Mouse (Mus musculus) MEL (cell line): ENCODE measurements around the gene St6galnac3. TPM values are rescaled to one million over a fixed set of nuclear protein-coding genes. Genes with fewer than 3 reads are reported as not detected.

Experiments
- DNase-seq: peaks from one replicate; pipeline ENCODE4 v3.0.0; 2011; ENCODE audit warnings: low read depth, low spot score
- H3K27ac ChIP-seq: 2 replicates; pipeline ENCODE4 v1.5.1; 2012; ENCODE audit warnings: low read depth, mild to moderate bottlenecking, control low read depth, low read length, moderate library complexity; ENCODE audit not compliant: control insufficient read depth
- H3K27me3 ChIP-seq, 2 experiments: fragments of 150-350 bp in 1 of 2; sonication (generic) in 1 of 2; 2 replicates each; pipeline ENCODE4 v1.6.1; 2012; ENCODE audit warnings: low read length in 2 of 2, mild to moderate bottlenecking in 2 of 2, improper control_type of control experiment in 1 of 2, moderate library complexity in 1 of 2; ENCODE audit not compliant: insufficient read depth in 2 of 2, control insufficient read depth in 1 of 2
- H3K36me3 ChIP-seq, 2 experiments: 2 replicates each; pipeline ENCODE4 v1.6.1; 2012 to 2014; ENCODE audit warnings: low read length in 2 of 2, improper control_type of control experiment in 1 of 2, inconsistent platforms in 1 of 2, mild to moderate bottlenecking in 1 of 2; ENCODE audit not compliant: insufficient read depth in 2 of 2, control insufficient read depth in 1 of 2
- H3K4me1 ChIP-seq, 2 experiments: fragments of 150-350 bp in 1 of 2; sonication (generic) in 1 of 2; 2 replicates each; pipeline ENCODE4 v1.6.1; 2012; ENCODE audit warnings: low read length in 2 of 2, improper control_type of control experiment in 1 of 2, mild to moderate bottlenecking in 1 of 2; ENCODE audit not compliant: insufficient read depth in 2 of 2, control insufficient read depth in 1 of 2
- H3K4me3 ChIP-seq, 2 experiments: fragments of 150-350 bp in 1 of 2; sonication (generic) in 1 of 2; 2 replicates each; pipeline ENCODE4 v1.5.1; 2012; ENCODE audit warnings: low read depth in 2 of 2, low read length in 2 of 2, mild to moderate bottlenecking in 2 of 2, moderate library complexity in 2 of 2, control low read depth in 1 of 2, improper control_type of control experiment in 1 of 2; ENCODE audit not compliant: control insufficient read depth in 1 of 2, insufficient read depth in 1 of 2
- H3K79me2 ChIP-seq: 2 replicates; pipeline ENCODE4 v1.6.1; 2012; ENCODE audit warnings: mild to moderate bottlenecking, low read length, moderate library complexity; ENCODE audit not compliant: control insufficient read depth, poor library complexity, insufficient read depth
- H3K9ac ChIP-seq: 2 replicates; pipeline ENCODE4 v1.6.1; 2012; ENCODE audit warnings: low read depth, mild to moderate bottlenecking, control low read depth, low read length, moderate library complexity; ENCODE audit not compliant: control insufficient read depth, poor library complexity, severe bottlenecking
- H3K9me3 ChIP-seq: fragments of 150-350 bp; sonication (generic); replicated peaks from 2 replicates; pipeline ENCODE4 v1.6.1; 2012; ENCODE audit warnings: mild to moderate bottlenecking, low read length, improper control_type of control experiment, moderate library complexity; ENCODE audit not compliant: insufficient read depth
- CHD1 ChIP-seq: IDR thresholded peaks from 2 replicates; pipeline ENCODE4 v1.6.1; 2012; ENCODE audit warnings: low read depth, mild to moderate bottlenecking, inconsistent platforms, low read length, improper control_type of control experiment
- CHD2 ChIP-seq: IDR thresholded peaks from 2 replicates; pipeline ENCODE4 v1.6.1; 2011; ENCODE audit warnings: low read length, improper control_type of control experiment
- E2F4 ChIP-seq: IDR thresholded peaks from 2 replicates; pipeline ENCODE4 v1.6.1; 2011; ENCODE audit warnings: low read depth, low read length, improper control_type of control experiment, borderline replicate concordance
- ETS1 ChIP-seq: IDR thresholded peaks from 2 replicates; pipeline ENCODE4 v1.6.1; 2012; ENCODE audit warnings: low read depth, mild to moderate bottlenecking, inconsistent platforms, low read length, improper control_type of control experiment, moderate library complexity
- GATA1 ChIP-seq: IDR thresholded peaks from 2 replicates; pipeline ENCODE4 v1.6.1; 2011; ENCODE audit warnings: low read depth, low read length, improper control_type of control experiment
- HCFC1 ChIP-seq: IDR thresholded peaks from 2 replicates; pipeline ENCODE4 v1.6.1; 2012; ENCODE audit warnings: low read depth, mild to moderate bottlenecking, inconsistent platforms, low read length, improper control_type of control experiment, moderate library complexity
- KAT2A ChIP-seq: conservative IDR thresholded peaks from 2 replicates; pipeline ENCODE4 v1.6.1; 2012; ENCODE audit warnings: low read depth, low read length, improper control_type of control experiment, inconsistent platforms
- MAX ChIP-seq: IDR thresholded peaks from 2 replicates; pipeline ENCODE4 v1.6.1; 2011; ENCODE audit warnings: low read length, improper control_type of control experiment
- MAZ ChIP-seq: IDR thresholded peaks from 2 replicates; pipeline ENCODE4 v1.6.1; 2012; ENCODE audit warnings: low read depth, mild to moderate bottlenecking, inconsistent platforms, low read length, improper control_type of control experiment
- MEF2A ChIP-seq: IDR thresholded peaks from 2 replicates; pipeline ENCODE4 v1.6.1; 2014; ENCODE audit warnings: low read depth, mild to moderate bottlenecking, inconsistent platforms, low read length, improper control_type of control experiment; ENCODE audit not compliant: poor library complexity, insufficient replicate concordance, severe bottlenecking; ENCODE audit errors: extremely low read depth
- MXI1 ChIP-seq: IDR thresholded peaks from 2 replicates; pipeline ENCODE4 v1.6.1; 2011; ENCODE audit warnings: mild to moderate bottlenecking, low read depth, low read length, improper control_type of control experiment
- MYB ChIP-seq: IDR thresholded peaks from 2 replicates; pipeline ENCODE4 v1.6.1; 2011; ENCODE audit warnings: mild to moderate bottlenecking, low read depth, low read length, improper control_type of control experiment
- MYC ChIP-seq: IDR thresholded peaks from 2 replicates; pipeline ENCODE4 v1.6.1; 2011; ENCODE audit warnings: low read depth, mild to moderate bottlenecking, low read length, improper control_type of control experiment, moderate library complexity
- POLR2A ChIP-seq, 2 experiments: IDR thresholded peaks; 2 replicates each; pipeline ENCODE4 v1.6.1; 2011 to 2012; ENCODE audit warnings: low read length in 2 of 2, mild to moderate bottlenecking in 2 of 2, control low read depth in 1 of 2, improper control_type of control experiment in 1 of 2, low read depth in 1 of 2, moderate library complexity in 1 of 2; ENCODE audit not compliant: control insufficient read depth in 1 of 2, insufficient read depth in 1 of 2, poor library complexity in 1 of 2
- POLR2AphosphoS2 ChIP-seq: IDR thresholded peaks from 2 replicates; pipeline ENCODE4 v1.6.1; 2011; ENCODE audit warnings: low read length, improper control_type of control experiment
- RAD21 ChIP-seq: IDR thresholded peaks from 2 replicates; pipeline ENCODE4 v1.6.1; 2011; ENCODE audit warnings: mild to moderate bottlenecking, low read depth, low read length, improper control_type of control experiment
- RCOR1 ChIP-seq: IDR thresholded peaks from 2 replicates; pipeline ENCODE4 v1.6.1; 2012; ENCODE audit warnings: low read depth, mild to moderate bottlenecking, inconsistent platforms, low read length, improper control_type of control experiment
- SIN3A ChIP-seq: IDR thresholded peaks from 2 replicates; pipeline ENCODE4 v1.6.1; 2012; ENCODE audit warnings: low read length, improper control_type of control experiment, inconsistent platforms
- SMC3 ChIP-seq: IDR thresholded peaks from 2 replicates; pipeline ENCODE4 v1.6.1; 2011; ENCODE audit warnings: low read depth, low read length, improper control_type of control experiment
- TAL1 ChIP-seq: IDR thresholded peaks from 2 replicates; pipeline ENCODE4 v1.6.1; 2012; ENCODE audit warnings: mild to moderate bottlenecking, inconsistent platforms, low read length, moderate library complexity, mixed read lengths
- TBP ChIP-seq: IDR thresholded peaks from 2 replicates; pipeline ENCODE4 v1.8.0; 2011; ENCODE audit warnings: low read depth, low read length, improper control_type of control experiment
- UBTF ChIP-seq: IDR thresholded peaks from 2 replicates; pipeline ENCODE4 v1.6.1; 2012; ENCODE audit warnings: low read depth, mild to moderate bottlenecking, inconsistent platforms, low read length, improper control_type of control experiment, moderate library complexity, borderline replicate concordance; ENCODE audit not compliant: insufficient read depth
- USF1 ChIP-seq: IDR thresholded peaks from 2 replicates; pipeline ENCODE4 v1.6.1; 2014; ENCODE audit warnings: low read depth, mild to moderate bottlenecking, inconsistent platforms, low read length, improper control_type of control experiment, moderate library complexity
- USF2 ChIP-seq, 2 experiments: IDR thresholded peaks; 2 replicates each; pipeline ENCODE4 v1.6.1; 2011 to 2012; ENCODE audit warnings: improper control_type of control experiment in 2 of 2, low read length in 2 of 2, borderline replicate concordance in 1 of 2, inconsistent platforms in 1 of 2, low read depth in 1 of 2, mild to moderate bottlenecking in 1 of 2; ENCODE audit not compliant: insufficient read depth in 1 of 2
- ZC3H11A ChIP-seq: IDR thresholded peaks from 2 replicates; pipeline ENCODE4 v1.6.1; 2012; ENCODE audit warnings: low read depth, mild to moderate bottlenecking, inconsistent platforms, low read length, improper control_type of control experiment
- ZKSCAN1 ChIP-seq: IDR thresholded peaks from 2 replicates; pipeline ENCODE4 v1.6.1; 2012; ENCODE audit warnings: low read depth, mild to moderate bottlenecking, inconsistent platforms, low read length, improper control_type of control experiment, moderate library complexity
- ZMIZ1 ChIP-seq: IDR thresholded peaks from 2 replicates; pipeline ENCODE4 v1.6.1; 2012; ENCODE audit warnings: low read depth, mild to moderate bottlenecking, inconsistent platforms, low read length, improper control_type of control experiment, moderate library complexity
- ZNF384 ChIP-seq: IDR thresholded peaks from 2 replicates; pipeline ENCODE4 v1.6.1; 2012; ENCODE audit warnings: low read depth, mild to moderate bottlenecking, inconsistent platforms, low read length, improper control_type of control experiment
- polyA plus RNA-seq, 2 experiments: library from polyadenylated mRNA; stranded (reverse) in 1 of 2; unstranded in 1 of 2; fragments of >175 nt in 1 of 2; fragments of >200 nt in 1 of 2; gene quantifications; 2 replicates each; pipeline versions ENCODE4 v1.2.1 to v1.2.4; 2012; ENCODE audit warnings: low replicate concordance in 2 of 2, low read depth in 1 of 2; ENCODE audit not compliant: insufficient read length in 2 of 2, insufficient read depth in 1 of 2, missing spikeins in 1 of 2
- total RNA-seq: library from RNA; depleted of rRNA; stranded (reverse); fragments of 300-350 nt; gene quantifications from 2 replicates; pipeline ENCODE4 v1.2.3, GENCODE M21; 2012

Gene St6galnac3
- total and polyA plus RNA-seq, 3 experiments, result 7.8 to 11.4 TPM; not detected in 1

DNA sequence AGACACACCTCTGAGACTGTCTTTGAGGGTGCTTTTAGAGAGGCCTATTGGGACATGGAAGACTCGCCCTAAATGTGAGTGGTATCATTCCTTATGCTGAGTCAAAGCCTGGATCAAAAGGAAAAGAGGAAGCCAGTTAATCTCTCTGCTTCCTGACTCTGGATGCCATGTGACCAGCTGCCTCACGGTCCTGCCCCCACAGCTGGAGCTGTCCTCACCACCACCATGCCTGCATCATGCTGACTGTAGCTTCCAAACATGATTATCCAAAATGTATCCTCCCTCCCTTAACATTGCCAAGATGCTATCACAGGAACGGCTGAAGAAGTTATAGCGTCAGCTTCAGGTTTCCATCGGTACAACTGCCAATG lies 244.4 kb downstream of the St6galnac3 start:
- no peaks in the 10 kb centered on the region for H3K79me2 ChIP-seq
- peaks cover 0 to 15% of the 10 kb centered on the region in 2 experiments; a peak in 2 of 4 replicates for H3K36me3 ChIP-seq
- peak overlapping the region; percentile 11 to 23 for H3K4me3 ChIP-seq
- TF ChIP-seq KAT2A, result no peak
- no peak for TF ChIP-seq SMC3
- peak; percentile 80 for TF ChIP-seq MXI1
- peak; percentile 67; the same call in 1 of the 2 replicates for TF ChIP-seq MYC
- TF ChIP-seq USF1, result peak; percentile 90
- peak; percentile 70; the same call in 1 of the 2 replicates for TF ChIP-seq SIN3A
- TF ChIP-seq CHD1, result no peak
- peak in 1 of 2 experiments; percentile 49; a peak in 1 of 4 replicates for TF ChIP-seq USF2 (IDR thresholded peaks at IDR 0.05; ENCODE audit: borderline replicate concordance in 1 of 2, insufficient read depth in 1 of 2, low read depth in 1 of 2, low read length in 2 of 2)
- no peak for TF ChIP-seq ZC3H11A
- TF ChIP-seq CHD2, result no peak
- TF ChIP-seq MAX, result peak; percentile 81
- no peak for TF ChIP-seq POLR2AphosphoS2
- peak in 1 of 2 experiments; percentile 36; a peak in 1 of 4 replicates for TF ChIP-seq POLR2A (IDR thresholded peaks at IDR 0.05; ENCODE audit: control insufficient read depth in 1 of 2, insufficient read depth in 1 of 2, low read depth in 1 of 2, low read length in 2 of 2, poor library complexity in 1 of 2)
- no peak for TF ChIP-seq TAL1
- TF ChIP-seq GATA1, result peak; percentile 1; the same call in 1 of the 2 replicates
- peak; percentile 60 for TF ChIP-seq ETS1
- no peak for TF ChIP-seq UBTF
- TF ChIP-seq RCOR1, result 0 out of 2 replicates have a peak, but pooled peaks have one; percentile 10
- DNase-seq, result peak; percentile 75
- H3K27me3 ChIP-seq, result no peaks in the 10 kb centered on the region
- peak overlapping the region; percentile 4; the same call in 1 of the 2 replicates for H3K9ac ChIP-seq
- H3K9me3 ChIP-seq, result no peaks in the 10 kb centered on the region
- peaks cover 6 to 18% of the 10 kb centered on the region in 2 experiments for H3K4me1 ChIP-seq
- H3K27ac ChIP-seq, result peak overlapping the region; percentile 41

DNA sequence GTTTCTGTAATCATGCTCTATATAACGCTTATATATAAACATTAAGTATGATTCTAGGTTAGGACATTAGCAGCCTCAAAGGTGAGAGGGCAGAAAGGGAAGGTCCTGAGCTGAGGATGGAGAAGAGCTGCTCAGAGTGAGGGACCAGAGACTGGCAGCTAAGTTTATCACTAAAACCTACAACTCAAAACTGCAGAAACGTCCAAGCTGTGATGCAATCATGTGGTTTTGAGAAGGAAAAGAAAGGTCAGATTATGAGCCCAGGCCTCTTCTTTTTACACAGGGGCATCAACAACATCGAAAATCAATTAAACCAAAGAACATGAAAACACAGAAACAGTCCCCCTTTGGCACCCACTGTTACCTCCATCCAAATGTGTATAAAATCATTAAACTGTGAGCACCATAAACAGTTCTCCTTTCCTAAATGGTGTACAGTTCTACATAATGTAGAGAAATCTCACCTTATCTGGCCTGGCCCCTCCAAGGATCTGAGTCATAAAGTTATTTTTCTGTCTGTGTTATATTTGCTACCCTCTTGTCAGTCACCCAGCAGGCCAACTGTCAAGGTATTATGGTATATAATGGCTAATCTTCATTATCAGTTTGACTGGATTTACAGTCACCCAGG lies 244.9 kb downstream of the St6galnac3 start:
- no peak for DNase-seq
- H3K9me3 ChIP-seq, result no peaks in the 10 kb centered on the region
- H3K79me2 ChIP-seq, result no peaks in the 10 kb centered on the region
- H3K27ac ChIP-seq, result peak overlapping the region; percentile 41
- H3K9ac ChIP-seq, result no peak overlapping the region
- H3K4me1 ChIP-seq, result peaks cover 6 to 18% of the 10 kb centered on the region in 2 experiments
- H3K27me3 ChIP-seq, result no peaks in the 10 kb centered on the region
- no peak overlapping the region for H3K4me3 ChIP-seq
- peaks cover 0 to 15% of the 10 kb centered on the region in 2 experiments; a peak in 2 of 4 replicates for H3K36me3 ChIP-seq
- TF ChIP-seq MAX (no peak), UBTF (no peak), GATA1 (0 out of 2 replicates have a peak, but pooled peaks have one; percentile 34), MXI1 (no peak), POLR2A (IDR thresholded peaks at IDR 0.05; ENCODE audit: control insufficient read depth in 1 of 2, insufficient read depth in 1 of 2, low read depth in 1 of 2, low read length in 2 of 2, poor library complexity in 1 of 2) (no peak), RAD21 (no peak), SIN3A (peak; percentile 13; the same call in 1 of the 2 replicates), TBP (no peak), MAZ (no peak), ZNF384 (no peak), CHD2 (no peak), MYB (peak; percentile 28; the same call in 1 of the 2 replicates), RCOR1 (peak; percentile 63), HCFC1 (no peak), ZMIZ1 (no peak), ZKSCAN1 (no peak), MYC (no peak), POLR2AphosphoS2 (no peak), MEF2A (no peak), E2F4 (no peak)
